Mouse (Mus musculus) ES-E14 (cell line): ENCODE measurements around the gene Exo5. TPM values are rescaled to one million over a fixed set of nuclear protein-coding genes. Genes with fewer than 3 reads are reported as not detected.

Source experiments
- DNase-seq: peaks from one replicate; pipeline ENCODE4 v3.0.0-alpha.2; 2013; ENCODE audit warnings: low read depth, low spot score
- H3K27ac ChIP-seq: 2 replicates; pipeline ENCODE4 v1.5.1; 2012; ENCODE audit warnings: low read depth, mild to moderate bottlenecking, low read length, moderate library complexity, mixed read lengths; ENCODE audit not compliant: poor library complexity, insufficient read depth, severe bottlenecking
- H3K36me3 ChIP-seq: 2 replicates; pipeline ENCODE4 v1.6.1; 2012; ENCODE audit warnings: mild to moderate bottlenecking, low read length, moderate library complexity, mixed read lengths; ENCODE audit not compliant: control insufficient read depth, poor library complexity, insufficient read depth, severe bottlenecking
- H3K4me1 ChIP-seq, 2 experiments: fragments of 150-350 bp in 1 of 2; sonication (generic) in 1 of 2; 2 replicates each; pipeline ENCODE4 v1.6.1; 2012; ENCODE audit warnings: low read length in 2 of 2, mild to moderate bottlenecking in 1 of 2, mixed read lengths in 1 of 2; ENCODE audit not compliant: control insufficient read depth in 2 of 2, insufficient read depth in 2 of 2, poor library complexity in 1 of 2
- H3K4me3 ChIP-seq, 2 experiments: fragments of 150-350 bp in 1 of 2; sonication (generic) in 1 of 2; 2 replicates each; pipeline ENCODE4 v1.5.1; 2012; ENCODE audit warnings: low read length in 2 of 2, low read depth in 1 of 2, mild to moderate bottlenecking in 1 of 2, mixed read lengths in 1 of 2; ENCODE audit not compliant: insufficient read depth in 1 of 2, poor library complexity in 1 of 2, severe bottlenecking in 1 of 2
- H3K9ac ChIP-seq: 2 replicates; pipeline ENCODE4 v1.6.1; 2012; ENCODE audit warnings: low read depth, mild to moderate bottlenecking, low read length, mixed read lengths; ENCODE audit not compliant: poor library complexity, insufficient read depth, severe bottlenecking
- H3K9me3 ChIP-seq: fragments of 150-350 bp; sonication (generic); 2 replicates; pipeline ENCODE4 v1.6.1; 2012; ENCODE audit warnings: low read depth, mild to moderate bottlenecking, low read length; ENCODE audit not compliant: control insufficient read depth, insufficient read depth
- CHD2 ChIP-seq: IDR thresholded peaks from 2 replicates; pipeline ENCODE4 v1.6.1; 2014; ENCODE audit warnings: mild to moderate bottlenecking, low read depth, low read length, inconsistent platforms
- HCFC1 ChIP-seq: IDR thresholded peaks from 2 replicates; pipeline ENCODE4 v1.6.1; 2012; ENCODE audit warnings: low read length, inconsistent platforms, borderline replicate concordance; ENCODE audit not compliant: insufficient read depth
- MAFK ChIP-seq: IDR thresholded peaks from 2 replicates; pipeline ENCODE4 v1.6.1; 2014; ENCODE audit warnings: mild to moderate bottlenecking, low read depth, low read length, inconsistent platforms; ENCODE audit not compliant: insufficient read depth
- ZC3H11A ChIP-seq: IDR thresholded peaks from 2 replicates; pipeline ENCODE4 v1.6.1; 2012; ENCODE audit warnings: low read depth, mild to moderate bottlenecking, inconsistent platforms, low read length, borderline replicate concordance
- ZNF384 ChIP-seq: IDR thresholded peaks from 2 replicates; pipeline ENCODE4 v1.6.1; 2012; ENCODE audit warnings: low read depth, low read length, inconsistent platforms
- in situ Hi-C, 2 experiments: fragments of 600-800 bp; cut with MboI; formaldehyde crosslinking; loops; one replicate each; pipeline ENCODE4 v1.15.1; 2025; ENCODE audit warnings: low sequenced_read_pairs in 2 of 2, inconsistent platforms in 1 of 2; ENCODE audit not compliant: unreplicated experiment in 2 of 2
- total RNA-seq: library from RNA; depleted of rRNA; stranded (reverse); fragments of 300-350 nt; gene quantifications from 2 replicates; pipeline ENCODE4 v1.2.3, GENCODE M21; 2012

The Exo5 gene
- total RNA-seq, 1 experiment, result 13.3 TPM

DNA sequence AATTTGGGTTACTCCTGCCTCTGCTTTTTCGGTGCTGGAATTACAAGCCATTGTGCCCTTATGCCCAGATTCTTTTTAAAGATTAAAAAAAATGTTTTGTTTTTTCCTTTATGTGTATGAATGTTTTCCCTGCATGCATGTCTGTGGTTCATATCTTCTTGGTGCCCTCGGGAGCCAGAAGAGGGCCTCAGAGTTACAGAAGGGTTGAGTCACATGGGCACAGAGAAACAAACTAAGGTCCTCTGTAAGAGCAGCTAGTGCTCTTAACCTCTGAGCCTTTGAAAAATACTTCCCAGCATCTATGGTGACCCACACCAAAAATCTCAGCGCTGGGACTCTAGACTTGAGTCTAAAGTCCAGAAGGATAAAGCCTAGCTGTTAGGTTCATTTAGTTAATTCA, 569 bp upstream of the Exo5 start:
- Histone ChIP-seq H3K9me3 (no peaks in the 10 kb centered on the region), H3K4me3 (peak overlapping the region; percentile 74 to 77; a peak in 3 of 4 replicates), H3K27ac (no peak overlapping the region; the same call in 1 of the 2 replicates), H3K4me1 (0 out of 4 replicates have a peak, but pooled peaks cover 0 to 2% of the 10 kb centered on the region in 2 experiments), H3K9ac (peak overlapping the region; percentile 90), H3K36me3 (peaks cover 2% of the 10 kb centered on the region; the same call in 1 of the 2 replicates)
- in situ Hi-C loops, result no loop called here
- no peak for DNase-seq
- no peak for TF ChIP-seq ZC3H11A
- no peak for TF ChIP-seq ZNF384
- no peak for TF ChIP-seq CHD2
- no peak for TF ChIP-seq MAFK
- no peak for TF ChIP-seq HCFC1

DNA sequence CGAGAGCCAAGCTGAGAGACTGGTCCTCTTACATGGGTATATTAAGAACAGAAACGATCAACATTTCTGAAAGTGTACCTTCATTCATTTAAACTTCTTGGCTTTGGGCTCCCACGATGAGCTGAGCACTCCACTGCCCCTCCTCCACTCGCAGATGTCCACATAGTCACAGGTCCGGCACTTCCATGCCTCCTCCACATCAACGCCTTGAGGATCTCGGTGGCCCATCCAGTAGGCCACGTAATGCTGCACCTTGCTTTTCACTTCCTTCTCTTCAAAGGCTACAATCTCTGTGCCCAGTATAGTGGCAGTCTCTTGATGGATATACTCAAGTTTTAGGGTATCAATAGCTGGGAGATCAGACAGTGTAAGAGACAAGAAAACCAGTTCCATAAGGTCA, 3.4 kb downstream of the Exo5 start:
- no peak for DNase-seq
- no peak overlapping the region for H3K4me3 ChIP-seq
- peaks cover 2% of the 10 kb centered on the region; the same call in 1 of the 2 replicates for H3K36me3 ChIP-seq
- no peak for TF ChIP-seq ZC3H11A
- no peak for TF ChIP-seq HCFC1
- no peak for TF ChIP-seq MAFK
- TF ChIP-seq ZNF384, result no peak
- no peak for TF ChIP-seq CHD2
- in situ Hi-C loops, result no loop called here
- no peak overlapping the region for H3K9ac ChIP-seq
- no peak overlapping the region for H3K27ac ChIP-seq
- H3K9me3 ChIP-seq, result no peaks in the 10 kb centered on the region
- H3K4me1 ChIP-seq, result 0 out of 4 replicates have a peak, but pooled peaks cover 0 to 2% of the 10 kb centered on the region in 2 experiments

DNA sequence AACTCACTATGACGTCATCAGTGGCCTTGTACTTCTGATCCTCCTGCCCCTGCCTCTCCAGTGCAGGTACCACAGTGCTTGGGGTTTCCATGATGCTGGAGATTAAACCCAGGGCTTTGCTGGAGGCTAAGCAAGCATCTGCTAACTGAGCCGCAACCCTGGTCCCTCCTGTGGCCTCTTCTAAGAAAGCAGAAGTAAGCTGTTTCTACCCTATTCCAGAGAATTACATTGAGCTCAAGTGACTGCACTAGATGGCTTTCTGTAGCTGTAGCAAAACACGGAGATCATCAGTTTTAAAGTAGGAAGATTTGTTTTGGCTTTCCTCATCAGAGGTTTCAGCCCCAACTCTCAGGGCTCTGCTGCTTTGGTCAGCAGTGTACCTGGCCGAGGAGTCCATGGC, 10.3 kb downstream of the Exo5 start:
- no peak overlapping the region for H3K9ac ChIP-seq
- no peaks in the 10 kb centered on the region for H3K36me3 ChIP-seq
- no peak overlapping the region for H3K27ac ChIP-seq
- in situ Hi-C loops, result no loop called here
- TF ChIP-seq CHD2 (no peak), HCFC1 (no peak), ZNF384 (no peak), MAFK (no peak), ZC3H11A (no peak)
- DNase-seq, result no peak
- H3K9me3 ChIP-seq, result no peaks in the 10 kb centered on the region
- H3K4me1 ChIP-seq, result no peaks in the 10 kb centered on the region
- no peak overlapping the region for H3K4me3 ChIP-seq

GRCm38 (mm10) chr4:120913861-120914260, 11.0 kb downstream of the Exo5 start:
- no peak overlapping the region for H3K27ac ChIP-seq
- H3K9ac ChIP-seq, result no peak overlapping the region
- H3K9me3 ChIP-seq, result no peaks in the 10 kb centered on the region
- H3K4me1 ChIP-seq, result no peaks in the 10 kb centered on the region
- H3K36me3 ChIP-seq, result no peaks in the 10 kb centered on the region
- TF ChIP-seq MAFK, result no peak
- TF ChIP-seq CHD2, result no peak
- no peak for TF ChIP-seq ZC3H11A
- no peak for TF ChIP-seq HCFC1
- no peak for TF ChIP-seq ZNF384
- no peak overlapping the region for H3K4me3 ChIP-seq
- in situ Hi-C loops, result no loop called here
- DNase-seq, result no peak

DNA sequence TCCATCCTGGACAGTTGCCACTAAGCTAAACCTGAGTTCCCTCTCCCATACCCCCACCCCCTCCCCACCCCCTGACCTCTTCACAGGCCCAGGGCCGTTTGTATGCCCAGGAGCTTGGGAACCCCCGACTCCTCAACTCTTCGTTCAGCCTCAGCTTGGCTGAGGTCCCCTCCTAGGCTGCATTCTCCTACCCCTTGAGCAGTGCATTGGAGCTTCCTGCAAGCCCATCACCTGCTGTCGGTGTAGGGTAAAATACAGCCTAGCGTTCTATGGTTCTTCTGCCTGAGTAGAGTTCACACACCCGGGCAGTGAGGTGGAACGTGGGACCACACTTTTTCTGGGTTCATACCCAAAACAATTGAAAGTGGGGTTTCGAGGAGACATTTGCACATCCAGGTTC, 11.4 kb downstream of the Exo5 start:
- H3K36me3 ChIP-seq, result no peaks in the 10 kb centered on the region
- in situ Hi-C loops, result no loop called here
- no peaks in the 10 kb centered on the region for H3K4me1 ChIP-seq
- TF ChIP-seq HCFC1 (no peak), MAFK (no peak), CHD2 (no peak), ZNF384 (no peak), ZC3H11A (no peak)
- no peak for DNase-seq
- no peak overlapping the region for H3K27ac ChIP-seq
- no peak overlapping the region for H3K9ac ChIP-seq
- H3K4me3 ChIP-seq, result no peak overlapping the region
- H3K9me3 ChIP-seq, result no peaks in the 10 kb centered on the region
